Mouse (Mus musculus) adrenal gland, adult 8-10 months (tissue): Measurements from ENCODE around the gene Pik3r1. TPM values are rescaled to one million over a fixed set of nuclear protein-coding genes. Genes with fewer than 3 reads are reported as not detected.
A peak's percentile ranks its signal among the peaks of the same experiment; 100 is the strongest.

Source experiments
- DNase-seq: peaks from one replicate; pipeline ENCODE4 v3.0.0; 2022
- total RNA-seq, 4 experiments: library from RNA; stranded (reverse); gene quantifications; 2 replicates each; pipeline ENCODE4 v1.2.4; 2022

Gene Pik3r1
- total RNA-seq: 100 to 1,000 TPM in 1 of 4 experiments, 10 to 100 TPM in 3; 52.9 to 103 (median 87.4) TPM

- DNase-seq: peak; percentile 95
Measured at GRCm38 (mm10) chr13:101767809-101768629, at the start of gene Pik3r1. Pik3r1 (minus strand) TSS chr13:101768217.

GRCm38 (mm10) chr13:101813267-101813900 is 45.4 kb upstream of the Pik3r1 start:
- no peak for DNase-seq

GRCm38 (mm10) chr13:101812341-101812740 is 44.3 kb upstream of the Pik3r1 start:
- DNase-seq: no peak

GRCm38 (mm10) chr13:101811882-101812281 is 43.9 kb upstream of the Pik3r1 start:
- DNase-seq: peak; percentile 38

GRCm38 (mm10) chr13:101810667-101811066 is 42.6 kb upstream of the Pik3r1 start:
- DNase-seq: peak; percentile 45

- DNase-seq: peak; percentile 30
Measured at GRCm38 (mm10) chr13:101809796-101810195, 41.8 kb upstream of the Pik3r1 start.

GRCm38 (mm10) chr13:101805559-101806091 is 37.6 kb upstream of the Pik3r1 start:
- no peak for DNase-seq

GRCm38 (mm10) chr13:101801372-101802186 is 33.6 kb upstream of the Pik3r1 start:
- peak; percentile 40 for DNase-seq

GRCm38 (mm10) chr13:101800833-101801371 is 32.9 kb upstream of the Pik3r1 start:
- DNase-seq: no peak

GRCm38 (mm10) chr13:101800021-101800596 is 32.1 kb upstream of the Pik3r1 start:
- no peak for DNase-seq

- no peak for DNase-seq
Measured at GRCm38 (mm10) chr13:101799318-101799717, 31.3 kb upstream of the Pik3r1 start.

GRCm38 (mm10) chr13:101798522-101798921 is 30.5 kb upstream of the Pik3r1 start:
- DNase-seq: no peak

GRCm38 (mm10) chr13:101796983-101797382 is 29.0 kb upstream of the Pik3r1 start:
- no peak for DNase-seq

- DNase-seq: no peak
Measured at GRCm38 (mm10) chr13:101785705-101786104, 17.7 kb upstream of the Pik3r1 start.

- DNase-seq: no peak
Measured at GRCm38 (mm10) chr13:101784651-101785289, 16.8 kb upstream of the Pik3r1 start.

GRCm38 (mm10) chr13:101779011-101779410 is 11.0 kb upstream of the Pik3r1 start:
- DNase-seq: no peak

GRCm38 (mm10) chr13:101777851-101778250 is 9.8 kb upstream of the Pik3r1 start:
- DNase-seq: no peak

- DNase-seq: no peak
Measured at GRCm38 (mm10) chr13:101771071-101771470, 3.1 kb upstream of the Pik3r1 start.

- DNase-seq: no peak
Measured at GRCm38 (mm10) chr13:101769955-101770354, 1.9 kb upstream of the Pik3r1 start.

- DNase-seq: peak; percentile 86
Measured at GRCm38 (mm10) chr13:101768630-101768991, 594 bp upstream of the Pik3r1 start.

- peak; percentile 47 for DNase-seq
Measured at GRCm38 (mm10) chr13:101767013-101767808, 806 bp downstream of the Pik3r1 start.
